22 mouse cellular contexts compared by ENCODE assay signal in the genomic region with DNA sequence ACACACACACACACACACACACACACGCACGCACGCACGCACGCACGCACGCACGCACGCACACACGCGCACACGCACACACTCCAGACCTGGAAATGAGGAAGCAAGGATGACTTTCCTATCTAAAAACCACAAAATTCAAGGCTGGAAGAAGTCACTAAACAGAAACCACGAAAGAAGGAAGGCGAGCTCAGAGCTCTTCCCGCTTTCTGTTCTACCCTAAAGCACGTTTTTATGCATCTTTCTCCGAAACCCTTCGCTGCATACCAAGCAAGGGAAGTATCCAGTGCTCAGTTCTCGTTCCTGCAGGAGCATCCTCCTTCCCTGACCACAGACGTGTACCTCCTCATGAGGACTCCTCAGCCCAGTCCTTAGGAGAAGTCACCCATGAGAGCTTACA. TPM values are rescaled to one million over a fixed set of nuclear protein-coding genes. Genes with fewer than 3 reads are reported as not detected.
A peak's percentile ranks its signal among the peaks of the same experiment; 100 is the strongest.
DNase-seq lines count a peak whose midpoint lies in the region; ATAC-seq and TF ChIP-seq lines count a peak whose summit lies in the region.
"Had no signal": no experiment of that assay in that cellular context is flagged by ENCODE, and none has a peak within 500 bp of the region (broad histone marks: within the 10 kb centered on the region; RNA-seq: fewer than 3 reads in every experiment).

No protein-coding gene starts in this region.

- no peak for DNase-seq in spleen, adult 2 months (ENCODE audit: low read depth in 1 of 2, low spot score in 2 of 2)
- no peak for DNase-seq in spleen, postnatal 36 days (ENCODE audit: low spot score in 2 of 2)
- DNase-seq in urinary bladder, adult 18-20 months (ENCODE audit: low spot score in 2 of 2): no peak
- DNase-seq in natural killer cell, adult 2 months (ENCODE audit: low spot score in 2 of 2): no peak
- DNase-seq: adrenal gland, postnatal 10 days; adrenal gland, postnatal 36 days; cerebellum, adult 18-20 months; cerebellum, adult 9-10 months; cerebellum, postnatal 36 days; gastrocnemius, postnatal 10 days; gastrocnemius, postnatal 36 days; heart, adult 11 months had no signal

- H3K4me1 ChIP-seq in spleen, adult 2 months (ENCODE audit: control insufficient read depth, insufficient read depth, insufficient read length): peaks cover 18% of the 10 kb centered on the region
- H3K4me1 ChIP-seq: forebrain, embryonic 10.5 days; forebrain, embryonic 13.5 days; hindbrain, embryonic 12.5 days; hindbrain, embryonic 15.5 days had no signal

- 68% methylated on average over 20 of the region's 20 CpGs for WGBS in spleen, adult 2 months

- no peak for TF ChIP-seq CTCF in spleen, adult 2 months (IDR thresholded peaks at IDR 0.05; ENCODE audit: extremely low read depth, insufficient read depth, insufficient read length, insufficient replicate concordance)

- no peaks in the 10 kb centered on the region for H3K36me3 ChIP-seq in spleen, adult 2 months (ENCODE audit: control insufficient read depth, insufficient read depth, low read length)
- H3K36me3 ChIP-seq: forebrain, embryonic 10.5 days; hindbrain, embryonic 12.5 days; hindbrain, embryonic 15.5 days had no signal

- H3K27ac ChIP-seq in spleen, adult 2 months (ENCODE audit: insufficient read depth, low read length): peak overlapping the region; percentile 85
- H3K27ac ChIP-seq: forebrain, embryonic 10.5 days; forebrain, embryonic 13.5 days; hindbrain, embryonic 12.5 days; hindbrain, embryonic 15.5 days had no signal

- no peak for TF ChIP-seq POLR2A in spleen, adult 2 months (IDR thresholded peaks at IDR 0.05; ENCODE audit: low read depth, low read length)

- ATAC-seq in granulocyte monocyte progenitor cell, adult 5-6 weeks (replicated peaks; ENCODE audit: poor library complexity, severe bottlenecking): peak; percentile 71
- ATAC-seq in megakaryocyte progenitor cell, adult 5-6 weeks (replicated peaks; ENCODE audit: poor library complexity): peak; percentile 70
- ATAC-seq: activated CD4-positive, CD25-positive, alpha-beta regulatory T cell, adult 4 months; CD4-positive, CD25-positive, alpha-beta regulatory T cell, adult 4 months; forebrain, embryonic 13.5 days; forebrain, embryonic 16.5 days had no signal

- H3K4me3 ChIP-seq in spleen, adult 2 months (ENCODE audit: extremely low read depth, insufficient read depth, insufficient read length): no peak overlapping the region
- H3K4me3 ChIP-seq: forebrain, embryonic 10.5 days; forebrain, embryonic 13.5 days; hindbrain, embryonic 12.5 days; hindbrain, embryonic 15.5 days had no signal

- H3K27me3 ChIP-seq in spleen, adult 2 months (ENCODE audit: control insufficient read depth, insufficient read depth, low read length): no peaks in the 10 kb centered on the region
- H3K27me3 ChIP-seq: forebrain, embryonic 13.5 days; hindbrain, embryonic 12.5 days; hindbrain, embryonic 15.5 days had no signal

RNA-seq across cellular contexts. Expression of gene Plbd1, which starts 7.3 kb away (rescaled TPM):
- polyA plus RNA-seq in spleen, adult 2 months (2012; rRNA removed): 64.4 and 64.6 TPM in 2 replicates
- total RNA-seq in granulocyte monocyte progenitor cell, adult 5-6 weeks (2014; fragmentation: Nextera tagmentation): 0.79 and 3.6 TPM in 2 replicates
- total RNA-seq in granulocyte monocyte progenitor cell, adult 5-6 weeks (2017): 5.1 and 7.7 TPM in 2 replicates
- total RNA-seq in megakaryocyte progenitor cell, adult 5-6 weeks (2015): 12.0 and 16.3 TPM in 2 replicates
- 10.5 and 10.8 TPM in 2 replicates for total RNA-seq in megakaryocyte progenitor cell, adult 5-6 weeks (2017)
- polyA plus RNA-seq: C2C12 had no signal
